Mouse (Mus musculus): ENCODE results near the gene Ear6. TPM values are rescaled to one million over a fixed set of nuclear protein-coding genes. Genes with fewer than 3 reads are reported as not detected.
A peak's percentile ranks its signal among the peaks of the same experiment; 100 is the strongest.
"Not testable (repeated sequence)": the region's sequence is repeated elsewhere in the genome, so short reads cannot be mapped to it uniquely, and the experiment has no call there.

Ear6 gene
- not detected in 2 replicates for polyA plus RNA-seq (2015; fragmentation: Nextera tagmentation; extraction: Ambion mirVana)

- no peaks in the 10 kb centered on the region for H3K9me3 ChIP-seq (replicated peaks)
- H3K4me2 ChIP-seq = no peak within 1 kb of the TSS
- ATAC-seq = no peak
- H3K9ac ChIP-seq = no peak within 1 kb of the TSS
- no peak within 1 kb of the TSS for H3K4me3 ChIP-seq
- no peaks in the 10 kb centered on the region for H3K27me3 ChIP-seq
- H3K27ac ChIP-seq = no peak within 1 kb of the TSS
- H3K36me3 ChIP-seq (ENCODE audit: poor library complexity, severe bottlenecking) = no peaks in the 10 kb centered on the region
- H3K4me1 ChIP-seq = no peaks in the 10 kb centered on the region
Observed at GRCm38 (mm10) chr14:51853399-51853798, at the start of gene Ear6. Ear6 (plus strand) TSS chr14:51853699.

DNA sequence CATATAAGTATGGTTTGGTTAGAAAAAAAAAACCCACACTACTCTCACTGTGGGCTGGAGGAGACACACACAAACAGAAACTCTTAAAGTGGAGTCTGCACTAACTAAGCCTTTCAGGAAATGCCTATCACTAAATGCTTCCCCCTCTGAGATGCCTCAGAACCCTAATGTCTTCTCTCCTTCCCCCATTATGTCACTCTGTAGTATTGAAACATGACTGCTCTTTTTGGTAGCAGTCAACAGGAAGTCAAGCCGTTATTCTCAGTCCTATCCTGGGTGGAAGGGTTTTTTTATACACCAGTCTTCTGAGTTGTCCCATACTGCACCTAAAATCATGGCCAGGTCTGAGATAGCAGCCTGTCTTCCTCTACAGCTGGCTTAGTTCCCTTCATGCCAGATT, 26.9 kb upstream of the Ear6 start:
- H3K4me3 ChIP-seq = no peak overlapping the region
- H3K4me2 ChIP-seq = no peak overlapping the region
- H3K27ac ChIP-seq = no peak overlapping the region
- no peaks in the 10 kb centered on the region for H3K27me3 ChIP-seq
- no peaks in the 10 kb centered on the region for H3K9me3 ChIP-seq (replicated peaks)
- no peak overlapping the region for H3K9ac ChIP-seq
- WGBS = 71% methylated on average over 1 of the region's 1 CpGs
- ATAC-seq = no peak
- H3K36me3 ChIP-seq (ENCODE audit: poor library complexity, severe bottlenecking) = no peaks in the 10 kb centered on the region
- no peaks in the 10 kb centered on the region for H3K4me1 ChIP-seq

DNA sequence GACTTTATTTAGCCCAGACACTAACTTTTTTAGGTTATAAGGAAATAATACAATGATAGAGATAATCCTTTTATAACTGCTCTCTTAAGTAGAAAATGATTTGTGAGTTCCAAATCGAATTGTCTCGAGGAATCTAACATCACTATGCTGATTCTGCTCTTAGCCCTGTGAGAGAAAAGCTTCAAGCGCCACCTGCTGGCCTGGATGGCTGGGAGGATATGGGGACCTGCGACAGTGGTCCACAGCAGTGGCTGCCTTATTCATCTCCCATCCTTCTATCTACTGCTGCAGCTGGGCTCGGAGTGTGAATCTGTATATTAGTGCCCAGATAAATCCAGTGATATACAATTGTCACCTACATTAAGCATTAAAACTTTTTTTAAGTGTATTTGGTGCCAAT, 25.7 kb upstream of the Ear6 start:
- 41% methylated on average over 5 of the region's 5 CpGs for WGBS
- H3K4me3 ChIP-seq; H3K27ac ChIP-seq; H3K9ac ChIP-seq; H3K4me1 ChIP-seq; H3K27me3 ChIP-seq; H3K4me2 ChIP-seq; H3K36me3 ChIP-seq (ENCODE audit: poor library complexity, severe bottlenecking); H3K9me3 ChIP-seq (replicated peaks): not testable (repeated sequence)
- peak; percentile 73; the same call in 1 of the 2 replicates for ATAC-seq

GRCm38 (mm10) chr14:51829188-51829587, 24.3 kb upstream of the Ear6 start:
- ATAC-seq = no peak
- no peak overlapping the region for H3K9ac ChIP-seq
- H3K36me3 ChIP-seq (ENCODE audit: poor library complexity, severe bottlenecking) = no peaks in the 10 kb centered on the region
- no peaks in the 10 kb centered on the region for H3K27me3 ChIP-seq
- H3K27ac ChIP-seq = no peak overlapping the region
- 81% methylated on average over 6 of the region's 6 CpGs for WGBS
- H3K4me1 ChIP-seq = no peaks in the 10 kb centered on the region
- H3K9me3 ChIP-seq (replicated peaks) = no peaks in the 10 kb centered on the region
- no peak overlapping the region for H3K4me2 ChIP-seq
- no peak overlapping the region for H3K4me3 ChIP-seq

GRCm38 (mm10) chr14:51838480-51838879, 15.0 kb upstream of the Ear6 start:
- not testable (repeated sequence) for H3K9ac ChIP-seq; H3K27me3 ChIP-seq; ATAC-seq; H3K4me3 ChIP-seq; H3K4me1 ChIP-seq; H3K27ac ChIP-seq; H3K9me3 ChIP-seq (replicated peaks); H3K36me3 ChIP-seq (ENCODE audit: poor library complexity, severe bottlenecking); H3K4me2 ChIP-seq
- 28% methylated on average over 2 of the region's 2 CpGs for WGBS

- 50% methylated on average over 1 of the region's 1 CpGs for WGBS
- H3K27ac ChIP-seq = no peak overlapping the region
- ATAC-seq = peak; percentile 43; the same call in 1 of the 2 replicates
Observed at GRCm38 (mm10) chr14:51842250-51842649, 11.2 kb upstream of the Ear6 start.

DNA sequence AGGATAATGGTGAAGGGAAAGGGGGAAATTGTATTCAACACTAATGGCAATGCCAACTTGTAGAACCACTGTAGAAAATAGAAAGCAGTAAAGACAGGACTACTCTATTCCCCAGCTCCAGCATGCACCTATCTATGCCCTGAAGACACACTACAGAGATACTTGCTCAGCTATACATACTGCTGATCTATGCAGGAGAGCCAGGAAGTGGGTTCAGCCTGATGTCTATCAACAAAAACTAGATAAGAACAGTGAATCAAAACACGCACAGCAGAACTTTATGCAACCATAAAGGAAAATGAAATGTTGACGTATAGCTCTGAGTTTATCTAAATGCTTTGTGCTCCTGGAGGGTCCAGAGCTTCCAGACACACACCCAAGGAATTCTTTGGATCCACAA, 10.7 kb upstream of the Ear6 start:
- WGBS = 97% methylated on average over 2 of the region's 2 CpGs
- no peaks in the 10 kb centered on the region for H3K4me1 ChIP-seq
- H3K27me3 ChIP-seq = 0 out of 2 replicates have a peak, but pooled peaks cover 2% of the 10 kb centered on the region
- no peaks in the 10 kb centered on the region for H3K9me3 ChIP-seq (replicated peaks)
- H3K36me3 ChIP-seq (ENCODE audit: poor library complexity, severe bottlenecking) = no peaks in the 10 kb centered on the region
- H3K27ac ChIP-seq = no peak overlapping the region
- no peak overlapping the region for H3K4me2 ChIP-seq
- H3K4me3 ChIP-seq = no peak overlapping the region
- no peak overlapping the region for H3K9ac ChIP-seq
- ATAC-seq = no peak

More at GRCm38 (mm10) chr14:51842250-51842649, 11.2 kb upstream of the Ear6 start:
- H3K4me1 ChIP-seq = no peaks in the 10 kb centered on the region
- no peak overlapping the region for H3K4me2 ChIP-seq
- 0 out of 2 replicates have a peak, but pooled peaks cover 2% of the 10 kb centered on the region for H3K27me3 ChIP-seq
- H3K36me3 ChIP-seq (ENCODE audit: poor library complexity, severe bottlenecking) = no peaks in the 10 kb centered on the region
- no peak overlapping the region for H3K9ac ChIP-seq
- H3K4me3 ChIP-seq = no peak overlapping the region
- H3K9me3 ChIP-seq (replicated peaks) = no peaks in the 10 kb centered on the region

- Histone ChIP-seq H3K4me2 (no peak overlapping the region), H3K4me3 (no peak overlapping the region), H3K27ac (no peak overlapping the region), H3K9ac (no peak overlapping the region), H3K9me3 (replicated peaks) (no peaks in the 10 kb centered on the region), H3K36me3 (ENCODE audit: poor library complexity, severe bottlenecking) (no peaks in the 10 kb centered on the region), H3K27me3 (0 out of 2 replicates have a peak, but pooled peaks cover 2% of the 10 kb centered on the region), H3K4me1 (no peaks in the 10 kb centered on the region)
- no peak for ATAC-seq
Observed at GRCm38 (mm10) chr14:51843882-51844281, 9.6 kb upstream of the Ear6 start.

DNA sequence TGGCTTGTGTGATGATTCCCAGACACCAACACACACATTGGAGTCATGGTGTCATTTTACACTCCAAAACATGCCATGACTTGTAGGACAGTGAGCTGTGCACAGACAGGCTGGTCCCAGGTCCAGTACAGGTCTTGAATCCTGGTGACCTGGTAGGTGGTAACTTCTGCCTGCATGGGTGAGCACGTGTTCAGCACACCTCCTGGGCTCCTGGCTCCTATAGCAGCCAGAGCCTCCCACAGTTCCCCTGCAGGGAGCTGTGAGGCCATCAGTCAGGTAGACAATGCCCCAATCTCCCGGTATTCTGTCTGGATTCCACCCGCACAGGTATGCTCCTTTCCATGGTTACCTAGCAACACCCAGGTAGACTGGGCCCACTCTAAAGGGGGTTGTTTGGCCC, 6.9 kb upstream of the Ear6 start:
- Histone ChIP-seq H3K27ac (no peak overlapping the region), H3K4me3 (no peak overlapping the region), H3K4me2 (no peak overlapping the region), H3K36me3 (ENCODE audit: poor library complexity, severe bottlenecking) (no peaks in the 10 kb centered on the region), H3K27me3 (0 out of 2 replicates have a peak, but pooled peaks cover 2% of the 10 kb centered on the region), H3K4me1 (no peaks in the 10 kb centered on the region), H3K9ac (no peak overlapping the region), H3K9me3 (replicated peaks) (no peaks in the 10 kb centered on the region)
- no peak for ATAC-seq
- WGBS = 75% methylated on average over 3 of the region's 3 CpGs

- not testable (repeated sequence) for H3K4me1 ChIP-seq; H3K27me3 ChIP-seq; H3K36me3 ChIP-seq (ENCODE audit: poor library complexity, severe bottlenecking); H3K27ac ChIP-seq; H3K4me2 ChIP-seq; H3K4me3 ChIP-seq; H3K9ac ChIP-seq; H3K9me3 ChIP-seq (replicated peaks); ATAC-seq
- 46% methylated on average over 3 of the region's 3 CpGs for WGBS
Observed at GRCm38 (mm10) chr14:51851006-51851405, 2.5 kb upstream of the Ear6 start.

GRCm38 (mm10) chr14:51855280-51855679, 1.8 kb downstream of the Ear6 start:
- not testable (repeated sequence) for H3K9ac ChIP-seq; H3K27ac ChIP-seq; H3K4me1 ChIP-seq; ATAC-seq; H3K36me3 ChIP-seq (ENCODE audit: poor library complexity, severe bottlenecking); H3K27me3 ChIP-seq; H3K9me3 ChIP-seq (replicated peaks); H3K4me2 ChIP-seq; H3K4me3 ChIP-seq
- WGBS = 91% methylated on average over 7 of the region's 7 CpGs

DNA sequence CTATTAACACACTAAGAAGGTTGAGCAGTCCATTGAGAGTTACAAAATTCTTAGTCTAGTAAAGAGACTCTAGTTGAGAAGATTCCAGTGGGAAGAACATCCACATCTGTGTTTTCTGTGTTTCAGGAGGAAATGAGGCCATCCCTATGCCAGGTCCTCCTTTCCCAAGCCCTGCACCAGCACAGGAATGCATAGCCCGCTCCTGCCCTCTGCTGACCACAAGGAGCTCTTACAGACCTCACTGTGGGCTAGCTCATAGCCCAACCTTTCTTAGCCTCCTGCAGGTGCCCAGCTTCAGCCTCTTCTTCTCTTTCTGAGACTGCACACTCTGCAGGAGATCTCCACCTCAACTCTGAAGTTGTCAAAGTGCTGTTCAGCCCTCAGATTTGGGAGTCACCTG, 10.1 kb downstream of the Ear6 start:
- H3K4me2 ChIP-seq; H3K36me3 ChIP-seq (ENCODE audit: poor library complexity, severe bottlenecking); H3K9ac ChIP-seq; ATAC-seq; H3K4me1 ChIP-seq; H3K27ac ChIP-seq; H3K9me3 ChIP-seq (replicated peaks); H3K27me3 ChIP-seq; H3K4me3 ChIP-seq: not testable (repeated sequence)
- 6% methylated on average over 1 of the region's 1 CpGs for WGBS

DNA sequence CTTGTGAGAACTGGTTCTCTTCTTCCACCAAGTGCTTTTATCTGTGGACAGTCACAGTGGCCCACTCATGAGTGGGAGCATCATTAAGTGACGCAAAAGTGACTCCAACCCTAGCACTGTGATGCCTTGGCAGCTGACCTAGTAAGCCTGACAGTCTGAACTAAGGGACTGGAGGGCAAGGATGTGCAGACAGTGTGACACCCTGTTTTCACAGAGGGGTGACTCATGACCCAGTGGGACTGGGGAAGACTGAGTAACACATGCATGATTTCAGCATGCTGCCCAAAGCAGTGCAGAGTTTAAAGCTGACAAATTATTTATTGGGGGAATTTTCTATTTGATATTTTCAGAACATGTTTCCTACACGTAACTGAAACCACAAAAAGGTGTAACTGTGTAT, 17.3 kb downstream of the Ear6 start:
- Histone ChIP-seq H3K9me3 (replicated peaks) (no peaks in the 10 kb centered on the region), H3K36me3 (ENCODE audit: poor library complexity, severe bottlenecking) (no peaks in the 10 kb centered on the region), H3K4me3 (no peak overlapping the region), H3K9ac (no peak overlapping the region), H3K4me1 (no peaks in the 10 kb centered on the region), H3K27ac (no peak overlapping the region), H3K27me3 (no peaks in the 10 kb centered on the region), H3K4me2 (no peak overlapping the region)
- WGBS = 73% methylated on average over 2 of the region's 2 CpGs
- ATAC-seq = no peak

Data from forebrain, embryonic 13.5 days (tissue).